Mouse (Mus musculus): Measurements from ENCODE around the gene Apex1.
"Not testable (repeated sequence)": the region's sequence is repeated elsewhere in the genome, so short reads cannot be mapped to it uniquely, and the experiment has no call there.

- TF ChIP-seq EP300, CTCF (IDR thresholded peaks at IDR 0.05): not testable (repeated sequence)
Measured at GRCm38 (mm10) chr14:50958289-50958995, 33.7 kb downstream of the Apex1 start.

Measured in lung, postnatal 0 days (tissue).